Mouse (Mus musculus): ENCODE measurements around the gene Plpp3.

Gene Plpp3

GRCm38 (mm10) chr4:105279806-105280205 lies 122.7 kb downstream of the Plpp3 start:
- in situ Hi-C loops (cut with MboI; ENCODE audit: unreplicated experiment in 2 of 2), result no loop called here

DNA sequence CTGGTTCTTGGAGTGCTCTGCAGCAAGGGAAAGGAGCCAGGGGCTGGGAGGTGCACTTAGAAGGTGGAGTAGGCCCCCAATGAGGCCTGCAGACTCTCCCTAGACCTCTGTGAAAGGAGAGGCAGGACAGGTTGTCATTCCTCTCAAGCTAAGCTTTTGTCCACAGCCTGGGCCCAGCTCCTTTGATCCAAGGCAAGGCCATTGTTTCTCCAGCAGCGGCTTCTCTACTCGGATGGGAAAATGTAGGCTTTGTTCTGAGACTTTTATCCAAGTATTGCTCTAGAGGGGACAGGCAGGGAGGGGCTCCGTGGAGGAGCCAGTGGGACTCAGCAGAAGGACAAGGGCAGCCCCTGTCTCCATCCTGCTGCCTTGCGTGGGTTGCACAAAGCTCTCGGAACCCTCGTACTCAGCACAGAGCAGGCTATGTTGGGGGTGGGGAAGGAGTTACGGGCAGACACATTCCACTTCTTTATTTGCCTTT lies 124.6 kb downstream of the Plpp3 start:
- in situ Hi-C loops (cut with MboI; ENCODE audit: unreplicated experiment in 2 of 2), result no loop called here

Measured in v-Abl transformed pro-B cells (cell line).